Mouse (Mus musculus): ENCODE results near the gene Ncoa3.
A peak's percentile ranks its signal among the peaks of the same experiment; 100 is the strongest.

Gene Ncoa3

DNA sequence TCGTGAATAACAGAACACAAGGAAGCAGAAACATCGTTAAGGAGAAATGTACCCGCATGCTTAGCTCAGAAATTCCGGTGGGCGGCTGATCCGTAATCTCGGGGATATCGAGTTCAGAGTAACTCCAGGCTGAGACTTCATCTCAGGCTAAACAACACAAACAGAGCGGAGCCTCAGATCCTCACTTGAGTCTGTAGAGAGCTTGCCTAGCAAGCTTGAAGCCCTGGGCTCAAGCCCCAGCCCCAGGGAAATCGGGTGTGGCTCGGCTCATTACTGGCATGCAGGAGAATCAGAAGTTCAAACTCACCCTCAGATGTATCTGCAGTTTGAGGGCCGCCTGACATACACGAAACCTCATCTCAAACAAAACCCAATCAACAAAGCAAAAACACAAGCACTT is 22.5 kb upstream of the Ncoa3 start:
- DNase-seq (ENCODE audit: low read depth, low spot score), result no peak

DNA sequence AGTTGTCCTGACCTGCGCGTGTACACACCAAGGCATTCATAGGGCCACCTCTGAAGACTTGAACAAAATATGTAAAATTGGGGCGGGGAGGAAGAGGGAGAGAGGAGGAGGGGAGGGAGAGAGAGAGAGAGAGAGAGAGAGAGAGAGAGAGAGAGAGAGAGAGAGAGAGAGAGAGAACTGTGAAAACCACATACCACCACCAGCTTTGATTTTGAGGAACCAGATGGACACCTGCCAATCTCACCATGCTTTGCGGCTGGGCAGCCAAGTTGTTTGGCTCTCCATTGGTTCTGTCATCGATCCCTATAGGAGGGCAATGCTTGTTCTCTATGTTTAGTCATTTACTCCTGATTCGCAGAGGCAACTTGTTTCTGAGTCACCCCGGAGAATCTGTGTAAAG is 21.7 kb upstream of the Ncoa3 start:
- DNase-seq (ENCODE audit: low read depth, low spot score), result no peak

DNA sequence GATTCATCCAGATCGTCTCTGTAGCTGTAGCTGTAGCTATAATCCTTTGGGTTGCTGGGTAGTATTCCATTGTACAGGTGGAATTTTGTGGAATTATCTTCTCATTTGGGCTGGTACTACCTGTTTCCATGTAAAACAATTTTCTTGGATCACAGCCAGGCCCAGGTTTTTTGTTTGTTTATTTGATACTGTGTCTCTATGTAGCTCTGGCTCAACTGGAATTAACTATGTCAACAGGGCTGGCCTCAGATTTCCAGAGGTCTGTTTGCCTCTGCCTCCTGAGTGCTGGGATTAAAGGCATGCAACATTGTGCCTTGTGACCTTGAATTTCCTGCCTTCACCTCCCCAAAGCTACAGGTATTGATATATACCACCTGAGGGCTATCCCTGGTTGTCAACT is 18.1 kb upstream of the Ncoa3 start:
- no peak for DNase-seq (ENCODE audit: low read depth, low spot score)

DNA sequence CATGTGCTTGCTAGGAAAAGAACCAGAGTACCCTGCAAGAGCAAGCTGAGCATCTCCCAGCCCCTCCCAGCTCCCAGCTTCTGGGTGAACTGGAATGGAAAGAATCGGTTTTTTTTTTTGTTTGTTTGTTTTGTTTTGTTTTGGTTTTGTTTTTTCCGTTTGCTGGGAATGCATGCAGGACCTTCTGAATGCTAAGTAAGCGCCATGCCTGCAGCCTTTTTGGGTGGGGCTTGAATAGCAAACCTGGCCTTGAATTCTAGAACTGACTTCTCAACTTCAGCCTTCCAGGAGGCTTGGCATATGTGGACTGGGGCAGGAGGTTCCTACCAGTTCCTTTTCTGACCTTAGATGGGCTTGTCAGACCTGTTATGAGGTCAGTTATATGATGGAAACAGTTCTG is 16.2 kb upstream of the Ncoa3 start:
- DNase-seq (ENCODE audit: low read depth, low spot score), result no peak

GRCm38 (mm10) chr2:165976874-165977273 is 15.6 kb upstream of the Ncoa3 start:
- DNase-seq (ENCODE audit: low read depth, low spot score), result no peak

DNA sequence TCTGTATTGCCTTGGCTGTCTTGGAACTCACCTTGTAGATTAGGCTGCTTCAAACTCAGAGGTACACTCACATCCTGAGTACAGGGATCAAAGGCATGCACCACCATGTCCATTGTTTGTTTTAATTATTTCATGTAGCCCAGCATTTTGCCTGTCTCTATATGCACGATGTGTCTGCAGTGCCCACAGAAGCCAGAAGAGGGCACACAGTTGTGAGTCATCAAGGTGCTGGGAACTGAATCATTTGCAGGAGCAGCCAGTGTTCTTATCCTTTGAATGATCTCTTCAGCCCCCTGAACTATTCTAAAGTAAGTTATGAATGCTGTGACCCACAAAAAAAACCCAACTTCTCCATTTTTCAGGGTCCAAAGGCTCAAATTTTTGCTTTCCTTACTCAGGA is 14.3 kb upstream of the Ncoa3 start:
- DNase-seq (ENCODE audit: low read depth, low spot score), result no peak

DNA sequence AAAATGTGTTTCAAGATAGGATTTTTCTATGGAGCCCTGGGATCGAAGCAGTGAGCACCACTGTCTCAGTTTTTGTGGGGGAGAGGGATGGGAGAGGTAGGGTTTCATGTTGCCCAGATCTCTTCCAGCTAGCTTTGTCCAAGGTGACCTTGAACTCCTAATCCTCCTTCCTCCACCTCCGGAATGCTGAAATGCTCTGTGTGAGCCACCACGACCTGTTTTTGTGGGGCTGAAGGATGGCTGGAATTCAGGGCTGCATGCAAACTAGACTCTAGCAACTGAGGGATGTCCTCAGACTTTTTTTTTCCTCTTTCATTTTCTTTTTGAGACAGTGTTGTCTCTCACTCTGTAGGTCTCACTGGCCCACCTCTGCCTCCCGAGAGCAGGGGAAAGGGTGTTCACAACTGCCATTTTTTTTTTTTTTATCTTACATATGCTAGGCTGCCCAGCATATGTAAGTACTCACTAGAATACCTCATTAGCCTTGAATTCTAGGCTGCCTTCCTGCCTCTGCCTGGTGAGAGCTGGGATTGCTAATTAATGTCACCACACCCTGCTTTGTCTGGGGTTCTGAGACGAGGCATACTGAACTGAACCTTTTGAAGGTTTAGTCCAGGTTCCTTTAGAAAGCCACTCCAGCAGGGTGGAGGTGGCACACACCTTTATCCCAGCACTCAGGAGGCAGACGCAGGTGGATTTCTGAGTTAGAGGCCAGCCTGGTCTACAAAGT is 11.0 kb upstream of the Ncoa3 start:
- DNase-seq (ENCODE audit: low read depth, low spot score), result no peak

DNA sequence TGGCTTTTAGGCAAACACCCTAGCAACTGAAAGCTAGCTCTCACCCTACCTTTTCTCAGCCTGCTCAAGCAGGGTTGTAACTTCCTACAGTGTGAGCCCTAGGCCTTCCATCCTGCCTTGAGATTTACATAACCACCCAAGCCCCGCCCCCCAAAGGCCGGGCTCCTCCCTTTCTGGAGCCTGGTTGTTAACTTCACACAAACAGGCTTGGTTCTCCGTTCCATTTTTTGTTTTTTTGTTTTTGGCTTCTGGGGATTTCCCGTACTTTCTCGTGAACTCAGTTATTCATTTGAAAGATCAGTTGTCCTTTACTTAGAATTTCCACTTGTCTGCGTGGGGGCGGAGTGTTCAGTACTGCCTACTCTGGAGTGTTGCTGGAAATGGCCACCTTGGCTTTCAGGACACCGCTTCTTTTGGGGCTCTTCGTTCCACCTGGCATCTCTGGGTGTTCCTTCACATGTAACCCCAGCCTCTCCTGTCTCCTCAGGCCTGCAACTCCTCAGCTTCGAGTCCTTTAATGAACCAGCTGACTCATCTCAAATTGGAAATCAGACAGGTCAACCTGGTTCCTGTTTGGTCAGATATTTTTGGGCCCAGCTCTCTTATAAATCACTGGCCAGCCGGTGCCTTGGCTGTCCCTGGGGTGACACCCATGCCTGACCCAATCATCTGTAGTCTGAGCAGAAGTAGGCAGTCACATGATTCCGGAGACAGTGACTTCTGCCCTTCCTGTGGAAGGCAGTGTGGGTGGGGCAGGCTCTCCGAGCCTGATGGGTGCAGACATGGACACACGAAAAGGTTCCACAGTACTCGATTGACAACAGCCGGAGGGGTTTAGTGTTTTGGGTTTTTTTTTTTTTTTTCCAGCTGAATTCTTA is 9.7 kb upstream of the Ncoa3 start:
- no peak for DNase-seq (ENCODE audit: low read depth, low spot score)

DNA sequence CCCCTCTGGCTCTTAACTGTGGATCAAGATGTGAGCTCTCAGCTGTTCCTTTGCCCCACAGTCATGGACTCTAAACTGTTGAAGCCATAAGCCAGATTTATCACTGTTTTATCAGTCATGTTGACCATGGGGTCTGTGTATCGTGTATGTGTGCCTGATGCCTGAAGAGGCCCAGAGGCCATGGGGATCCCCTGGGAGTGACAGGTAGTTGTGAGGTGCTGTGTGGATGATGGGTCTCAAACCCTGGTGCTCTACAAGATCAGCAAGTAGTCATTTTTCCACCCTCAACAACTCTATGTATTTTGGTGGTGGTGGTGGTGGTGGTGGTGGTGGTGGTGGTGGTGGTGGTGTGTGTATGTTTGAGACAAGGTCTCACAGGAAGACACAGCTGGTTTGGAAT is 8.1 kb upstream of the Ncoa3 start:
- no peak for DNase-seq (ENCODE audit: low read depth, low spot score)

DNA sequence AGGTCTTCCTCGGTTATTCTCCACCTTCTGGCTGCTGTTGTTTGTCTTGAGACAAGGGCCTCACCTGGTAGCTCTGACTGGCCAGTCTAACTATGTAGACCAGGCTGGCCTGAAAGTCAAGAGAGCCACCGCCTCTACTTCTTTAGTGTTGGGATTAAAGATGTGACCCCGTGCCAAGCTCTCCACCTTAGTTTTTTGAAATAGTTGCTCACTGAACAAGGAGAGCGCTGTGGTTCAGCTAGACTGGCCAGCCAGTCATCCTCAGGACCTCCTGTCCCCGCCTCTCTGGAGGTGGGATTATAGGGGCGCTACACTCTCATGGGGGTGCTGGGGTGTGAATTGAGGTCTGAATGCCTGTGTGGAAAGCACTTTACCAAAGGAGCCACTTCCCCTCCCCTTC is 7.5 kb upstream of the Ncoa3 start:
- DNase-seq (ENCODE audit: low read depth, low spot score), result no peak

- DNase-seq (ENCODE audit: low read depth, low spot score), result no peak
Measured at GRCm38 (mm10) chr2:165985581-165985980, 6.9 kb upstream of the Ncoa3 start.

DNA sequence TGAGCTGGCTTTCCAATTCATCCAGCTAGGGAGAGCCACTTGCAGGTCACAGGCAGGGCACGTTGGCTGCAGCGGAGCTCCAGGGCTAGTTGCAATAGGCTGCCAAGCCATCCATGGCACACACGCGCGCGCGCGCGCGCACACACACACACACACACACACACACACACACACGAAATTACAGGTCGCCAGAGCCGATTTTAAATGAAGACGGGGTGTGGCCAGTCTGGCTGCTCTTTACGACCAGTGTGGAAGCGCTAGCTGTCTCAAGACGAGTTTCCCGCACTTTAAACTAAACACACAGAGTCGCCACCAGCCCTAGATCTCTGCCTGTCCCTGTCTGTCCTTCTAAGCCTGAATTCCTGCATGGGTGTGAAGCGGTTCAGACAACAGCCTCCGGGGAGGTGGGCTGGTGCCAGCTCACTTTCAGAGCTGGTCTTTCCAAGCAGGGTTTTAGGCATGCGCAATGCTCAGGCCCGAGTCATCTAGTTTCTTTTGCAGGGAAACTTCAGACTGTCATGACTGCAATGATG is 5.4 kb upstream of the Ncoa3 start:
- DNase-seq (ENCODE audit: low read depth, low spot score), result peak; percentile 79

- DNase-seq (ENCODE audit: low read depth, low spot score), result no peak
Measured at GRCm38 (mm10) chr2:165993173-165993900, 901 bp downstream of the Ncoa3 start.

DNA sequence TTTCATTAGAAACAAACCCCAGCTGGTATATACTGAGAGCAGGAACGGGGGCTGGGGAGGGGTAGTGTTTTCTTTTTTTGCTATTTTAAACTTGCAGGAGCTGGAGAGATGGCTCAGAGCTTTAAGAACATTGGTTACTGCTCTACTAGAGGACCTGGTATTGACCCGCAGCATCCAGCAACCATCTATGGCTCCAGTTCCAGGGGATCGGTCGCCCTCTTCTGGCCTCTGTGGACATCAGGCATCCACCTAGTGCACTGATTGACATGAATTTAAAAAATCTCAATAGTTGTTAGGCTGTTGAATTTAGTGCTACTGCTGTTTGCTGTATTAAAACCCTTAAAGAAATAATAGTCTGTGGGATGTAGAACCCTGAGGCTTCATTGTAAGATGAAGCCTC is 1.9 kb downstream of the Ncoa3 start:
- no peak for DNase-seq (ENCODE audit: low read depth, low spot score)

DNA sequence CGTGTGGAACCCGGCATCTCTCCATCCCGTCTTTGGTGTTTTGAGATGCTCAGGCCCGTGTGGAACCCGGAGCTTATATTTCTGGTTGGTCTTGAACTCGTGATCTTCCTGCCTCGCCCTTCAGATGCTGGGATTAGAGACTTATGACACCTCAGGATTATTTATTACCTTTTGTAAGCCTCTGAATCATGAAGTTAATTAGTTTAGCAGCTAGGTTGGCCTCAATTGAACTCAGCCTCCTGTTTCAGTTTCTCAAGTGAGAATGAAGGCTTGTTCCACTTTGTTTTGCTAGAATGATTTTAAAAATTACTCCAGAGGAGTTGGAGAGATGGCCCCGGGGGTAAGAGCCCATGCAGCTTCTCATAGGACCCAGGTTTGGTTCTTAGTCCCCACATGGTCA is 3.3 kb downstream of the Ncoa3 start:
- DNase-seq (ENCODE audit: low read depth, low spot score), result no peak

- no peak for DNase-seq (ENCODE audit: low read depth, low spot score)
Measured at GRCm38 (mm10) chr2:165996130-165996529, 3.7 kb downstream of the Ncoa3 start.

- no peak for DNase-seq (ENCODE audit: low read depth, low spot score)
Measured at GRCm38 (mm10) chr2:165997256-165997967, 5.0 kb downstream of the Ncoa3 start.

GRCm38 (mm10) chr2:165998969-165999368 is 6.5 kb downstream of the Ncoa3 start:
- no peak for DNase-seq (ENCODE audit: low read depth, low spot score)

- no peak for DNase-seq (ENCODE audit: low read depth, low spot score)
Measured at GRCm38 (mm10) chr2:165999790-166000189, 7.4 kb downstream of the Ncoa3 start.

DNA sequence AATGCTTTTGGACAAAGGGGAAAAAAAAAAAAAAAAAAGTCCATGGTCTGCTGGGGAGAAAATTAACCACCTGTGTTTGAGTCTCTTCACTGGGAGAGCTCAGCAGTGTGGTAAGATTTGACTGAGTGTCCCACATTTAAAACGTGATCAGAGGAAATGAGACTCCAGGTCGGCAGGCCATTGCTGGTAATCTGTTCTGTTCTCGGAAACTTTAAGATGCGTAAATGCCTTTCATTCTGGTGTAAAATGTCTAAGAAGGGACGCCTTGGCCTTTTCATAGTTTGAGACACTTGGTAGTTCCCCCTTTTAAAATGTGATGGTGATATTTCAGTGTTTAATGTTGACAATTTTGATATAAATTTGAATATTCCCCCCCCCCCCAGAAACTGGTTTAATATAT is 7.8 kb downstream of the Ncoa3 start:
- no peak for DNase-seq (ENCODE audit: low read depth, low spot score)

GRCm38 (mm10) chr2:166000769-166001168 is 8.3 kb downstream of the Ncoa3 start:
- no peak for DNase-seq (ENCODE audit: low read depth, low spot score)

GRCm38 (mm10) chr2:166001362-166001761 is 8.9 kb downstream of the Ncoa3 start:
- DNase-seq (ENCODE audit: low read depth, low spot score), result no peak

All from telencephalon, adult 2 months (tissue).